Mouse (Mus musculus) right cerebral cortex, adult 18-20 months (tissue): ENCODE measurements around the gene Gprc5d.

Source experiments
- DNase-seq: peaks from one replicate; pipeline ENCODE4 v3.0.0; 2022; ENCODE audit warnings: mixed read lengths

Gprc5d gene

DNA sequence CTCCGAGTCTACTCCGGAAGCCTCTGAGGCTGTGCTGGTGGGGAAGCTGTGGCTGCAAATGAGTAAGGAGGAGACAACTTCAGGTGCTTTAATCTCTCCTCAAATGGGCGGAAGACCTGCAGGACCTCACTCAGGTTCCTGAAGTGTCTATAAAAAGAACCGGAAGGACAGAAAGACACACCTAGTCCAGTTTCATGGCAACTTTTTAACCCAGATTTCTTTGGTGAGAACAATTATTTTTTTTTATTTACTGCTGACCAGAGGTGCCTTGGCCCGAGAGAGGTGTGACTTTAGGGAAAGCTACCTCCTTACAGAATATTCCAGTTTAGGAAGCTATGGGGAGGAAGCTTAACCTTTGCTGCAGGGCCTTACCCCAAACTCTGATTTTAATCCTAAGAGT, at the start of gene Gprc5d:
TSS of gene Gprc5d (minus strand) at position 101 of the 400 bp plus-strand sequence.
- DNase-seq, result no peak

DNA sequence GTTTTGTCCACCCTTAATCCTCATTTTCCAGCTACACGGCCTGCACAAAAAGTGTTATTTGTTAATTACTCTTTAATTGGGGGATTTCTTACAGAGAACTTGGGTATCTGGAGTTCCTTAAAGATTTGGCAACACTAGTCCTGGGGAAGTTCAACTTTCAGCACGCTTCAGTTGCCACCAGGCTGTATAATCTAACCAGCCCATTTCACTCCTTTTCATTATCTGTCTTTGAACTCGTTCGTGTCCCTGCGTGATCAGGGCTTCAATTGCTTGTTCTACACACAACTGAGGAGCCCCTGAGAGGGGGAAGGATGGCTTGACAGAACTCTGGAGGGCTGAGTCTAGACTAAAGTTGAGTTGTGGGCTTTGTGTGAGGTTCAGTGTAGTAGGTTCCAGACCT, 48.6 kb upstream of the Gprc5d start:
- no peak for DNase-seq

DNA sequence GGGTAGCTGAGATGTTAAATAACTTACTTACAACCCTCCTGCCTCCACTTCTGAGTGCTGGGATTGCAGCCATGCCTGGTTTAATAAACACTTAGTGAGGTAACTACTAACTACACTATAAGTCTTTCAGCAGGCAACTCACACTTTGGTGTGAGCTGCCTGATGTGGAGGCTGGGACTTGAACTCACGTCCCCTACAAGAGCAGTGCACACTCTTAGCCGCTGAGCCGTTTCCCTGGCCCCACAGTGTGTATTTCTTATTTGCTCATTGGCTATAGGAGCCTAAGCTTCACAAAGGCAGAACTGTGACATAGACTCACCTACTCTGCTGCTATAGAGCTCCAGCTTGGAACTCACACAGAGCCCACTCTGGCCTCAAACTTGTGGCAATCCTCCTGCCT, 48.2 kb upstream of the Gprc5d start:
- DNase-seq, result no peak

DNA sequence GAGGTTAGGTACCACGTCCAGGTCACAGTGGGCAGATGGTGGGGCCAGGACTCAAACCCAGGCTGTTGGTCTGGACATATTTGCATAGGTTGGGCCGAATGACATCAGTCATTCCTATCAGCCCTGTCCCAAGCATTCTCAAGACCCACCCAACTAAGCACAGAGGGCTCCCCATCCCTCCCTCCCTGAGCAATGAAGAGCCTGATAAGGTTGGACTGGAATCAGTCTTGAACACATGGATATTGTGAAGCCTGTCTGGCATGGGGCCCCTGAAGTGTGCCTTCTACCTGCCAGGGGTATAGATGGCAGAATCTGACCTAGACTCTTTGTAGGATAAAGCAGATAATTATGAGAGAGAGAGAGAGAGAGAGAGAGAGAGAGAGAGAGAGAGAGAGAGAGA, 47.6 kb upstream of the Gprc5d start:
- no peak for DNase-seq

DNA sequence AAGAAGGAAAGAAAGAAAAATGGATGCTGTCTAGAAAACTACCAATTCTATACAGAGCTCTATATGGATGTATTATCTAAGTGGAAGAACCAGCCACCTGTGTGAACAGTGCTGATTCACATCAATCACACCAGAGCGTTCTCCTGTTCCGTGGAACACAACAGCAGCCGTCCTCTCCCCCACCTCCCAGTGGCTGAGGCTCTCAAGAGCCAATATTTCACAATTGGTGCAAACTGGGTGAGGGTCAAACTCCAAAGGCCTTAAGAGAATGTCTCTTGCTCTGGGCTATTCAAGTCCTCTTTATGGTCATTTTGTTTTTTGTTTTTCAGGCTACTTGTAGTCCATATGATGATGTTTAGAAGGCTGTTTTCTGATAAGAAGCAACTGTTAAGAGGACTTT, 47.1 kb upstream of the Gprc5d start:
- no peak for DNase-seq

DNA sequence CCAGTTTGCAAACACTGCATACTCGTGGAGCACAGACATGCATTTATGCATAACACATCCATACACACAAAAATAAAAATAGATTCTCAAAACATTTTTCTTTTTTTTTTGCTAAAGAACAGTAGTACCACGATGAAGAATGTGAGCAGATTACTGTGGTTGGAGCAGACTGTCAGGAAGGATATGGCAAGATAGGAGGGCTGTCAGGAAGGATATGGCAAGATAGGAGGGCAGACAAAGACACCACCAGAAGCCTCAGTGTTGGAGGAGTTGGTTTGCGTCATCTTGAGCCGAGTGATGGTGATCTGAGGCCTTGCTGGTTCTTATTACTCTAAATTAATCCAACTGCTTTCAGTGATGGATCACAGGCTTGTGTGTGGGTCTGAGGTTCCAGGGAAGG, 44.8 kb upstream of the Gprc5d start:
- no peak for DNase-seq

DNA sequence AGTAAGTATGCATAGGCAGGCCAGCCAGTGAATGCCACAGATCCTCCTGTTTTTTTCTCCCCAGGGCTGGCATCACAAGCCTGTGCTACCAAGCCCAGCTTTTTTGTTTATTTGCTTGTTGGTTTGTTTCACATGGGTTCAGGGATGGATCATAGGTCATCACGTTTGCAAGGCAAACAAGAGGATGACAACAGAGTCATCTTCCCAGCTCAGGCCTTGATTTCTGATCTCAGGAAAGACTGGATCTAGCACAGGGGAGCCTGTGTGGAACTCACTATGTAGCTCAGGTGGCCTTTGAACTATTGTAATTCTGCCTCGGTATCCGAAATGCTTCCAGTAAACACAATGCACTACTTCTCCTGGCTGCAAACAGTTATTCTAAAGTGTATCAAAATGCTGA, 44.2 kb upstream of the Gprc5d start:
- DNase-seq, result no peak

DNA sequence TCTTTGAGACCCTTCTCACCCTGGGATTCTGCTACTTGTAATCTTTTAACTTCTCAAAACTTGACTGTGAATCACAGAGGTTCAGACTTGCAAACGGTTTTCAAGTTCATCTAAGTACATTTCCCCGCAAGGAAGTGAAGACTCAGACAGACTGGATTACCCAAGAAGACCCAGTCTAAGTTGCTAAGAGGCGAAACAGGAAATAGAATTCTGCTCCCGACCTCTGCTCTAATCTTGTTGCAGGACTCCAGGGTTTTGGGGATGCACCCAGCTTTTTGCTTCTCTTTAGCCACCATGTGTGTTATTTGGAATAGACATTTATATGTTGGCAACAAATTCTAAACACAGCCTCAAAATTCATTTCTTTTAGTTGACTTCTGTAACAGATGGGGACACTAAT, 43.3 kb upstream of the Gprc5d start:
- DNase-seq, result no peak

DNA sequence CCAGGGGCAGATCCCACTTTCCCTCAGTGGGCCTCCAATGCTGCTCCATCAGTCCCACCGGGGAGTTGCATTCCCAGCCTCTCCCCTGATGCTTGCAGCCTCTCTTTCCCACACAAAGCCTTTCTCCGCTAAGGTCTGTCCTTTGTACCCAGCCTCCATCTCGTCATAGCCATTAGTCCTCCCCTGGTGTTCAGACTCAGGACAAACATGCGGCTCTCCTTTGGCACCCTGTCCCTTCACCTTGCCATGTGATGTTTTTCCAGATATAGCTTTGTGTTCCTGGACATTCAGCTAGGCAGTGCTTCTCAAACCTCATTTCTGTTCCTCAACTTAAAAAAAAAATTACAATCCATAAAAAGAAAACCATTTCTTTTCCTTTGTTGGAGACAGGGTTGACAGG, 40.4 kb upstream of the Gprc5d start:
- DNase-seq, result no peak

DNA sequence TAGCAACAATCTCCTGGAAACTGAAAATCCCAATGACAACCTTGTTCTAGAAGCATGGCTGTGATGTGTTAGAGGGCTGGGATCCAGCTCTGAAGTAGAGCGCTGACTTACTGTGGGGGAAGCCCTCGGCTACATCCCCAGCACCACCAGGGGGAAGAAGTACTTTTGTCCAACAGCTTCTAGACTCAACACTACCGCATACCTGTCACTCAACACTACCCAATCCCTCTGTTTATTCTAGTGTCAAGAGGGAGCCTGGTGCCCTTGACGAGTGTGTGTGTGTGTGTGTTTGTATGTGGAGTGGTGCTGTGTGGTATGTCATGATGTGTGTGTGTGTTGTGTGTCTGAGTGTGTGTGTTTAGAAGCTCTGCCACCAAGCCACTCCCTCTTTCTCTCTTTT, 39.4 kb upstream of the Gprc5d start:
- no peak for DNase-seq

DNA sequence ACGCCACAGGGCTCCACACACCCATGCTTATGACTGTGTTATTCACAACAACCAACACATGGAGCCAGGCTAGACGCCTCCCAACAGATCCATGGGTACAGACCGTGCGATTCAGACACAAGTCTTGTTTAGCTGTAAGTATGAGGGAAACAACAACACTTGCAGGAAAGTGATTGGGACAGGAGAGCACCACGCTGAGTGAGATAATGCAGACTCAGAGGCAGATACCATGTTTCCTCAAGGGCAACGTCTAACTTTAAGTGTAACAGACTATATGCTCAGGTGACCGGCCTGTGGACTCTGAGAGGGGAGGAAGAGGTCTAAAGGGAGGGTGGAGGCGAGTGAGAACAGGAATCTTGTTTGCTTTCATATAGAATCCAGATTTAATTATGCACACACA, 38.5 kb upstream of the Gprc5d start:
- no peak for DNase-seq

DNA sequence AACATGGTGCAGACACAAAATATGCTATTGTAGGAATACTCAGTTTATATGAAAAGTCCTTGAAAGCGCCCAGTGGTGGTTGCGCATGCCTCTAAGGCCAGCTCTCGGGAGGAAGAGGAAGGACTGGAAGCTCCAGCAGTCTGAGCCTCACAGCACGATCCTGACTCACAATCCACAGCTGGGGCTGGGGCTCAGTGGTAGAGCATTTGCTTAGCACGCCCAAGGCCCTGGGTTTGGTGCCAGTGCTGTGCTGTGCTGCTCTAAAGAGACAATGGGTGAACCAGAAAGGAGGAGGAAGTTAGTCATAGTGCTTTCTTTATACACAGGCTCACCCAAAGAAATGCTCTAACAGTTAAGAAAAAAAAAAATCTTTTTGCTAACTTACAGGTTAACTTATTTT, 35.6 kb upstream of the Gprc5d start:
- peak; percentile 58 for DNase-seq

DNA sequence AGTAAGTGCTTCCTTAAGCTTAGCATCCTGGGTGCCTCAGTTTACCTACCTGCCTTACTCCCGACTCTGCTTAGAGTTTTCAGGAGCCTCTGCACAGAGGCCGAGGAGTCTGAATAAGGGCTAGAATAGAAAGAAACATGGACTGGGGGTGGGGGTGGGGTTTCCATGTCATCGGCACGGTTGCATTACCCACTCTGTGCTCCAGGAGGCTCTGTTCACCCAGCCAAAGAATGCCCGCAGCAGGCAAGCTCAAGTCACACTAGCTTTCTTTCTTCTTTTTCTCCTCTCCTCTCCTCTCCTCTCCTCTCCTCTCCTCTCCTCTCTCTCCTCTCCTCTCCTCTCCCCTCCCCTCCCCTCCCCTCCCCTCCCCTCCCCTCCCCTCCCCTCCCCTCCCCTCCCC, 32.2 kb upstream of the Gprc5d start:
- DNase-seq, result no peak

DNA sequence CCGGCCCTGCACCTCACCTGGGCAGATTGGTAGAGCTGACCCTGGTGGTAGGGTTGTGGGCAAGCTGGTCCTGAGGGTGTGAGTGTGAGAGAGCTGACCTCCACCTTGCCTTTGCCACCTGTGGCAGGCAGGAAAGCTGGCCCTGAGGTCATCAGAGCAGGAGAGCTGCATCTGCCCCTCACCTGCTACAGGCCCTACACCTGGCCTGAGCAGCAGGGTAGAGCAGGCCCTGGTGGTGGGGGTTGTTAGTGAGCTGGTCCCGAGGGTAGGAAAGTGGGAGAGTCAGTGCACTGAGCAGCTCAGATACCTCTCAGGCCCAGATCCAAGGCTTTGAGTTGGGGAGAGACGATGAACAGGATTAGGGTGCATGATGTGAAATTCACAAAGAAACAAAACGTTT, 31.6 kb upstream of the Gprc5d start:
- DNase-seq, result no peak

DNA sequence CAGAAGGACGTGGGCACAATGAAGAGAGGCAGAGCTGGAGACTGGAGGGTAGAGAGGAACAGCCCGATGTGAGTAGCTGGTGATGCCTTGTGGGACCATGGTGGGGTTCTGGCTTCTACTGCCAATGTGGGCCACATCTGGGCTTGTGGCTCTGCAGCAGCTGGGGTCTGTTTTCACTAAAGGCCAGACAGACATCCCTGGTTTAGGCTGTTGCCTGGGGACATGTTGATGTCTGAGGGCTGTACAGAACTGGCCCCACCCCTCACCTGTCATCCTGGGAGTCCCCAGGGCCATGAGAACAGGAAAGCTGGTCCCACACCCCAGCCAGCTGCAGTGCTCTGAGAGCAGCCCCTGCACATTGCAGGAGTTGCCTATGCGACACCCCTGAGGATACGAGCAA, 31.1 kb upstream of the Gprc5d start:
- DNase-seq, result no peak

DNA sequence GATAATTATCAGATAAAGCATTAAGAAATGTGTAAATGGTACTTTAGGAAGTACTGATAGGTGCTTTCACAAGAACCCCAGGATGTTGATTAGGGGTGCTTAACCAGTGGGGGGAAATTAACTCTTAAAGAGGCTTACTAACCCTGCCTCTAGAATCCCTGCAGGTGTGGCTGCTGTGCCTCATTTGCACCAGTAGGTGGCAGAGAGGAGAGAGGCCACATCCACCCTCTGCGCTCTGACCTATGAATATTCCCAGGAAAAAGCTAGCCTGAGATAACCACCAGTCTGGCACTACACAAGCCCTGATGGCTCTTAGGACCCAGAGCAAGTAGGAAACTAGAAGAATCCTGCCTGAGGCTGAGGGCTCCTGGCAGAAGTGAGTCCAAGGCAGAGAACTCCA, 30.4 kb upstream of the Gprc5d start:
- DNase-seq, result no peak

DNA sequence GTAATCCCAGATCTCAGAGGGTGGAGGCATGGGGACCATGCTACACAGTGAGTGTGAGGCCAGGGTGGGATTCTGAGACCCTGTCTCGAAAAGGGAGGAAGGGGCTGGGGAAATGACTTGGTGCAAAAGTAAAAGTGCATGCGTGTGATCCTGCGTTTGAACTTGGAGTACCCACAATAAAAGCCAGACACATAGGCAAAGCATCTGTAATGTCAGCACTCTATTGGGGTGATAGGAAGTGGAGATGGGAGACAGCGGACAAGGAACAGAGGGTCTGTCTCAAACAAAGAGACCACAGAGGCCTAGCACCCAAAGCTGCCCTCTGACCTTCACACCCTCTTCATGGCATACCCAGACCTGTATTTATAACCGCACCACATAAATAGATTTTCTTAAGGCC, 27.9 kb upstream of the Gprc5d start:
- no peak for DNase-seq

DNA sequence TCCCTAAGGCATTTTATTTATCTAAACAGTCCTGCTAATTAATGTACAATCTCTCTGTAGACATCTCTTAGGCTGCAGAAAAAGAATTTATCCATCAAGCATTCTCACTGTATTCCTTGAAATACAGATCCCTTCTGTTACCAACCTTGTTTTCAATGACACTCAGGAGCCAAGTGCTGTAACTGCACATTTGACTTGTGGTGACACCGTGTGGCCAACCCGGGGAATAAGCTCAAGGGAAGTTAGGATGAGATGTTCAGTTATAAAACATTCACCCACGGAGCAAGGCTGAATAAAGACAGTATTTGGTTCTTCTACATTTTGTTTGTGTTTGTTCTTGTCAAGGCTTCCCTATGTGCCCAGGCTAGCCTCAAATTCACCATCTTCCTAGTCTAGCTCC, 26.4 kb upstream of the Gprc5d start:
- DNase-seq, result peak; percentile 61

DNA sequence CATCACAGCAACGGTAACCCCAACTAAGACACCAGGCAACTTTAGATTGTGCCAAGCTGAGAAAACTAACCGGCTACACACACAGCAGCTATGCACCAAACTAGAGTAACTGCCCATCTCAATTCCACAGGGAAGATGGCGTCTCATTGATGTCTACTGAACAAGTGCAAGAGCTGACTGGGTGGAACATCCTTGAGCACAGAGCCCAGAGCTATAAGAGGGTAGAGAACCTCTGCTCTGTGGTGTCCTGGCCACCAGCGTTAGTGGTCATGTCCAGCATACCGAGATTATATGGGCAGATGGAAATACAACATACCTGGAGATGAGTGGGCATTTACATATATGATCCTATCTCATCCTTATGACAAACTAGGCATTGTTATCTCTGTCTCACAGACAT, 25.1 kb upstream of the Gprc5d start:
- no peak for DNase-seq

DNA sequence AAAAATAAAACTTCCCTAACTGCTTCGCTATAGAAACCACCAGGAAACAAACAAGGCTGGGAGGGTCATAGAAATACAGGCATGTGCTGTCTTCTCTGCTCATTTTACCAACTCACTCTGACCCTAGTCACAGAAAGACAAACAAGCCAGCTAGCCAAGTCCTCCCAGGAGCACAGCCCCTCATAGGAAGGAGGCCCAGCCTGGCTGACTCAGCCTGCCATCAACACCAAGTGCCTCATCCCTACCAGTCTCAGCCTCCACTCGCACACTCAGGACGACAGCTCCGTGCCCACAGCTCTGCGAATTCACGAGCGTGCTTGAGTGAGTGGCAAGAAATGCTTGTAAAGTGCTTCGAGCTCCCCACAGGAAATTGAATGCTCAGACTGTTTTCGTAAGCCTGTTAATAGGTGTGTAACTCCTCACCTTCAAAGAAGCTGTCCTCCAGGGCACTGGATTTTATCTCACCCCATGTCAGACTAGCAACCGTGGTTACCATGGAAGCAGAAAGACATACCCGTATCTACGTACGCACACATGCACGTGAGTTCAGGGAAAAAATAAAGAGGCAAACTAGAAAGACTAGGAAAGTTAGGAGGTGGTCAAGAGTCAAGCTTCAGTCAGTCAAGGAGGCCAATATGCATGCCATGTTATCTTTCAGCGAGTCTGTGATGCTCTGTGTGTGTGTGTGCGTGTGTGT, 23.5 kb upstream of the Gprc5d start:
- DNase-seq, result peak; percentile 45

DNA sequence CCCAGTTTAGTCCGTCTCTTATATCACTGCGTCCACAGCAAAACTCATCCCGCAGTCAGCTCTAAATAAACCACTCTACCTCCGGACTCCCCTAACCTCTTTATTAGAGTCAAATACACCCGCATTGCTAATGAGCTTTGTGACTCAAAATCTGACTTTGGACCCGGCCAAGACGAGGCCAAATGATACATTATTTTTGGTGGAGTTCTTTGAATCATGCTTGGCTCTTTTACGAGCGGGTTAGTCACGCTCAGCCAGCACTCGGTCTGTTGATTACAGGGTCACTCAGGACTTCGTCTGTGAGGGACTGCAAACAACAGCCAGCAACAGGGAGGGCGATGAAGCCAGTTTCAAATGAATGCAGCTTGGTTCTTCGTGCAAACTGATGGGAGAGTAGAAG, 20.7 kb upstream of the Gprc5d start:
- no peak for DNase-seq

DNA sequence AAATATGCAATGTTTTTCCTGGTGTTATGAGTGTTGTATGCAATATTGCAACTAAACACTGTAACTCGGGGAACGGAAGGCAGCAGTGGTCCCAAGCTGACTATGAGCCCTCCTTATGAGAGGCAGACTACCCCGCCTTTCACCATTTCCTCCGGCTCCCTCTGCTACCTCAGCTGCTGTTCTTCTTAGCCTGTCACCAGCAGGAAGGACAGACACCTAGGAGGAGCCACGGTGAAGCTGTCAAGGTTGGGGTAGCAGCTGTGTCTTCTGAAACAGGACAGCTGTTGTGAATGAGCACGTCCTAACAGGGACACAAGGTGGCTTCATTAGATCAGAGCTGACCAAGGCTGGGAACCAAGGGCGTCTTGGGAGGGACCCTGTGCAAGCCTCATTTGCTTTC, 20.1 kb upstream of the Gprc5d start:
- no peak for DNase-seq

DNA sequence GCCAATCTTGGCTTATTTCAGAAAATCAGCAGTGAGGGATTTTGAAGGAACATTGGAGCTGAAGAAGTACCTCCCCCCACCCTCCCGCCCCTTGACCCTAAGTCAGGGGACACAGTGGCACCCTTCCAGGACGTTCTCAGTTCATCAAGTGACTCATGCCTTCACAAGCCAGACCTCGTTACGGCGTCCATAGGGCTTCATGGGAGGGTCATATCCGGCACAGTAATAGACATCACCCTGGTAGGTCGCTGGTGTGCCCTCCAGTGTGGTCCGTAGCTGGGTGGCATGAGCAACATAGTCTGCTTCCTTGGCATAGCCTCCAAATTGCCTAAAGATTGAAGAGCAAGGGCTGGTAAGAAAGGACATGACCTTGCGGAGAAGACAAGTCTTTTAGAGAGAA, 19.7 kb upstream of the Gprc5d start:
- no peak for DNase-seq

DNA sequence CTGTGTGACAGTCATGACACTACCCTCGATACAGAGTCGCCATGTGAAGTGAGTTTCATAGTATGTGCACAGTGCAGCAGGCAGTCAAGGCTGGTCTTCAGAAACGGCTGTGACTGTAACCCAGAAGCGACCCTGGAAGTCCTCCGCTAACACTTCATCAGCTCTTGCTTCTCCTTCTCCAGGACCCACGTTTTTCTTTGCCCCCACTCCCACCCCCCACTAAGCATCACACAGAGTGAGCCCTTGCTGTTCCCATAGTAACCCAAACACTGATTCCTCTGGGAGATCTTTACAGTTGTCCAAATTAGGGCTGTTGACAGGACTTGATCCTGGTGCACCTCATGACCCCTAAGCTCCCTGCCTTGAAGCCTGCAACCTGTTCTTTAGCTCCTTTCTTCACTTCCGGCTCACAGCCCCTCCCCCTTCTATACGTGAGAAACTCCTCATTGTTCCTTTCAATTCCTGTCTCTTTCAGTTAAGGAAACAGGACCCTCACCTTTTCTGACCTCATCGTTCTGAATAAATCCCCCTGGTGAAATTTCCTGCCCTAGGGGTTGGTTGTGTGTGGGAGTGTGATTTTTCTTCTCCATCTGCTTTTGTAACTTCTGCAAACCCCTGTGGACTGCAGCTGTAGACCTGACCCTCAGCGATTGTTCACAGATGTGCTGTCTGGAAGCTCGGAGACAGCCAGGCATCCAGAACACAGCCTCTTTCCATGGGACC, 18.5 kb upstream of the Gprc5d start:
- no peak for DNase-seq

DNA sequence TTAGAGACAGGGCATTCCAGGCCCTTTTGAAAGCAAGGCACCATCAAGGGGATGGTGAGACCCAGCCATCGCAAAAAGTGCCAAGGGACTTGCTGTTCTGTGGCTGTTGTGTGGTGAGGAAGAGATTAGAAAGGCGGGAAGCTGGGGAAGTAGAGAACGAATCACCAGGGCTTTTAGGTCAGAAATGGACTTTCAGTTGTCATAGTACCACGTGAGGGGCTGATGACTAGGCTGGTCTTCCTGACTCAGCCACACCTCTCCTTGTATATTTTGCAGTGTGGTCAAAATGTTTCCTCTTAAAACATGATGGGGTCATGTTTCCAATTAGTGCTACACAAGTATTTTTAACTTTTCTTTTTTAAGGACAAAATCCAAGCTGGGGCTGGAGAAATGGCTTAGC, 17.7 kb upstream of the Gprc5d start:
- DNase-seq, result no peak
